Mouse (Mus musculus) midbrain, embryonic 13.5 days (tissue): ENCODE data around the gene Ripk1. TPM values are rescaled to one million over a fixed set of nuclear protein-coding genes. Genes with fewer than 3 reads are reported as not detected.
A peak's percentile ranks its signal among the peaks of the same experiment; 100 is the strongest.
"Not testable (repeated sequence)": the region's sequence is repeated elsewhere in the genome, so short reads cannot be mapped to it uniquely, and the experiment has no call there.

Experiments
- ATAC-seq: fragments of 200-750 bp; cut with Nextera tagmentation; 2 replicates; pipeline ENCODE4 v1.8.0; 2017; ENCODE audit warnings: mild to moderate bottlenecking, moderate TSS enrichment, moderate library complexity
- H3K27ac ChIP-seq: fragments of 300-500 bp; sonication (generic); 2 replicates; pipeline ENCODE4 v1.5.1; 2015; ENCODE audit warnings: inconsistent platforms, mild to moderate bottlenecking, moderate library complexity
- H3K27me3 ChIP-seq: fragments of 300-500 bp; sonication (generic); 2 replicates; pipeline ENCODE4 v1.6.1; 2015; ENCODE audit warnings: mild to moderate bottlenecking, inconsistent platforms
- H3K36me3 ChIP-seq: fragments of 300-500 bp; sonication (generic); 2 replicates; pipeline ENCODE4 v1.6.1; 2015; ENCODE audit warnings: mild to moderate bottlenecking, inconsistent platforms
- H3K4me1 ChIP-seq: fragments of 300-500 bp; sonication (generic); replicated peaks from 2 replicates; pipeline ENCODE4 v1.6.1; 2015; ENCODE audit warnings: inconsistent platforms
- H3K4me2 ChIP-seq: fragments of 300-500 bp; sonication (generic); replicated peaks from 2 replicates; pipeline ENCODE4 v1.6.1; 2015; ENCODE audit warnings: moderate library complexity, mild to moderate bottlenecking, inconsistent platforms
- H3K4me3 ChIP-seq: fragments of 300-500 bp; sonication (generic); replicated peaks from 2 replicates; pipeline ENCODE4 v1.5.1; 2015; ENCODE audit warnings: mild to moderate bottlenecking, inconsistent platforms
- H3K9ac ChIP-seq: fragments of 300-500 bp; sonication (generic); replicated peaks from 2 replicates; pipeline ENCODE4 v1.6.1; 2015; ENCODE audit warnings: mild to moderate bottlenecking, inconsistent platforms
- H3K9me3 ChIP-seq: fragments of 300-500 bp; sonication (generic); 2 replicates; pipeline ENCODE4 v1.6.1; 2016; ENCODE audit warnings: mild to moderate bottlenecking, inconsistent platforms
- WGBS: fragments of 180-500 bp; shearing (Covaris S2); methylation state at CpG from one replicate; pipeline ENCODE4 v1.1.7; 2015; 5-methylcytosine and 5-hydroxymethylcytosine counted together
- polyA plus RNA-seq: library from polyadenylated mRNA; unstranded; fragments of >200 nt; fragmentation: Nextera tagmentation; extraction: Ambion mirVana; gene quantifications from 2 replicates; pipeline ENCODE4 v1.2.1, GENCODE M21; 2015

Gene Ripk1
- polyA plus RNA-seq, 1 experiment from 2014 or later, result 6.4 TPM

DNA sequence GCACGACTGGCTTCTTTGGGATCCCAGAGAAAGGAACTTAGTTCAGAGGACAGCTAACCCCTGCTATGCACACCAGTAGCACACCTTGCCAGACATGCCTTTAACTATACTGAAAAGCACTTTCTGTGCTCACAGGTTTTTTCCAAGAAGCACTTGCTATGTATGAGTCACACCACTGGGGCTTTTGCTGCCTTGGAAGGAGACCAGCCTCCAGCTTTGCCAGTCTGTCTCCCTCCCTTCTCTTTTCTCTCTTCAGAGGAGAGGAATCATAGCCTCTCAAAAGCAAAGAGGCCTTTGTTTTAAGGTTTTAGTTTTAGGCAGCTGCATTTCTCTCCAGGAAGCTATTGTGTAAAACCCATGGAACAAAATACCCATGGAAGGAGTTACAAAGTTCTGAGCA, 64.2 kb downstream of the Ripk1 start:
- no peak overlapping the region for H3K9ac ChIP-seq
- peaks cover 11% of the 10 kb centered on the region; the same call in 1 of the 2 replicates for H3K36me3 ChIP-seq
- H3K4me1 ChIP-seq, result peaks cover 15% of the 10 kb centered on the region; the same call in 1 of the 2 replicates
- H3K4me3 ChIP-seq, result no peak overlapping the region
- no peak for ATAC-seq
- 30% methylated on average over 1 of the region's 1 CpGs for WGBS
- H3K27me3 ChIP-seq, result no peaks in the 10 kb centered on the region
- H3K27ac ChIP-seq, result no peak overlapping the region
- H3K9me3 ChIP-seq, result no peaks in the 10 kb centered on the region
- no peak overlapping the region for H3K4me2 ChIP-seq

DNA sequence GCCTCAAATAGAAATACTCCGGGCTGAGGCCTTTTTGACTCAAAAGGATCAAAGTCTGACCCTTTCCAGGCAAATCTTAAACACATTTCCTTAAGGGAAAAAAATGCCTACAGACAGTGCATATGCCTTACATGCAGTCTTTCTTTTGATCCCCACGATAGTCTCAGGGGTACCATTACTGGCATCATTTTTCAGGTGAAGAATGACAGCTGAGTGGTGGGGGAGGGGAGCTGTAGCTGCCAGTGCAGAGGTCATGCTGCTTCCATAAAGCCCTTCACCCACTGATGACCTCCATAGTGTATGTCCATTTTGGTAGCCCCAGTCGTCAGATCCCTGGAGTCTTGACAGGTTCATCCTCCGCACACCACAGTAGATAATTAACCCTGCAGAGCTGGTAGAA, 68.1 kb downstream of the Ripk1 start:
- Histone ChIP-seq H3K9ac (no peak overlapping the region), H3K4me2 (no peak overlapping the region), H3K27me3 (no peaks in the 10 kb centered on the region), H3K9me3 (no peaks in the 10 kb centered on the region), H3K4me1 (peaks cover 38% of the 10 kb centered on the region), H3K4me3 (no peak overlapping the region), H3K36me3 (peaks cover 11% of the 10 kb centered on the region), H3K27ac (no peak overlapping the region)
- no peak for ATAC-seq
- 69% methylated on average over 4 of the region's 4 CpGs for WGBS

DNA sequence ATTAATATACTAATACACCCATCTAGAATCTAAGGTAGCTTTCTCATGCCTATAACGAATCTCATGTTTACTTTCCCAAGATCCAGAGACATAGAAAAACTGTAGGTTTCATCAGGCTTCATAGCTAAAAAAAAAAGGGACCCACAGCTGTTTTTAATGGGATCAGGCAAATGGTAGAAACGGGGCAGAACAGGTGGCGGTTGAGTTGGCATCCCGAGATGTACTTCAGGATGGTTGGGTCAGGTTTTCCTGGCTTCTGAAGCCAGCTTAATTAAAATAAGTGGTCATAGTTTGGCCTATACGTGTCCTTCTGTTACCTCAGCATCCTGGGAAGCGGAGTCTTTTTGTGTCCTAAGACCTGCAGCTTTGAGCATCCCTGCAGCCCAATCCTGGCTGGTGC, 69.7 kb downstream of the Ripk1 start:
- Histone ChIP-seq H3K4me1 (peaks cover 50% of the 10 kb centered on the region), H3K27ac (no peak overlapping the region), H3K27me3 (no peaks in the 10 kb centered on the region), H3K9ac (no peak overlapping the region), H3K36me3 (peaks cover 19% of the 10 kb centered on the region), H3K4me3 (no peak overlapping the region), H3K9me3 (no peaks in the 10 kb centered on the region), H3K4me2 (no peak overlapping the region)
- ATAC-seq, result no peak
- WGBS, result 87% methylated on average over 6 of the region's 6 CpGs

DNA sequence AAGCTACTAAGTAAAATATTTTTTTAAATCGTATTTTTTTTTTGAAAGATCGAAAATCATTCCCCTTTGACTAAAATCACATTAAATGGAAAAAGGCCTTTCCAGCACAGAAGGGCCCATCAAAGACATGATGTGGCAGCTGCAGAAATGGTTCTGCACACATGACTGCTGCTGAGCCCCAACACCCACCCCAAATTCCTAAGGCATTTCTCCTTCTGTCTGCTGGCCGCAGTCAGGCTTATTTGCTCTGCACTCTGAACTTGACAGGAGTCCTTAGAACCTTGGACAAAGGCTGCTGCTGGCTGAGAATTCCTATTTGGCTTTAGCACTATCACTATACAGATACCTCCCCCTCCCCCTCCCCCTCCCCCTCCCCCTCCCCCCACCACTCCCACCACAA, 70.7 kb downstream of the Ripk1 start:
- Histone ChIP-seq H3K27me3 (no peaks in the 10 kb centered on the region), H3K36me3 (peaks cover 19% of the 10 kb centered on the region), H3K9me3 (no peaks in the 10 kb centered on the region), H3K9ac (no peak overlapping the region), H3K4me1 (peaks cover 54% of the 10 kb centered on the region), H3K4me2 (no peak overlapping the region), H3K27ac (no peak overlapping the region), H3K4me3 (no peak overlapping the region)
- 41% methylated on average over 3 of the region's 3 CpGs for WGBS
- no peak for ATAC-seq

DNA sequence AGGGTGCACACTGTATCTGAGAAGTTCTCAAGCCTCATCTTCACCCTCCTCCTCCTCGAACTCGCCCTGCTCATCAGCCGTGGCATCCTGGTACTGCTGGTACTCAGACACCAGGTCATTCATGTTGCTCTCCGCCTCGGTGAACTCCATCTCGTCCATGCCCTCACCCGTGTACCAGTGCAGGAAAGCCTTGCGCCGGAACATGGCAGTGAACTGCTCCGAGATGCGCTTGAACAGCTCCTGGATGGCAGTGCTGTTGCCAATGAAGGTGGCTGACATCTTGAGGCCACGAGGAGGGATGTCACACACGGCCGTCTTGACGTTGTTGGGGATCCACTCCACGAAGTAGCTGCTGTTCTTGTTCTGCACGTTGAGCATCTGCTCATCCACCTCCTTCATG, 72.3 kb downstream of the Ripk1 start:
- Histone ChIP-seq H3K4me1 (peaks cover 58% of the 10 kb centered on the region), H3K36me3 (peaks cover 19% of the 10 kb centered on the region)
- not testable (repeated sequence) for H3K4me3 ChIP-seq, H3K27me3 ChIP-seq, H3K9ac ChIP-seq, ATAC-seq, H3K27ac ChIP-seq, H3K9me3 ChIP-seq, H3K4me2 ChIP-seq
- WGBS, result 95% methylated on average over 9 of the region's 17 CpGs

DNA sequence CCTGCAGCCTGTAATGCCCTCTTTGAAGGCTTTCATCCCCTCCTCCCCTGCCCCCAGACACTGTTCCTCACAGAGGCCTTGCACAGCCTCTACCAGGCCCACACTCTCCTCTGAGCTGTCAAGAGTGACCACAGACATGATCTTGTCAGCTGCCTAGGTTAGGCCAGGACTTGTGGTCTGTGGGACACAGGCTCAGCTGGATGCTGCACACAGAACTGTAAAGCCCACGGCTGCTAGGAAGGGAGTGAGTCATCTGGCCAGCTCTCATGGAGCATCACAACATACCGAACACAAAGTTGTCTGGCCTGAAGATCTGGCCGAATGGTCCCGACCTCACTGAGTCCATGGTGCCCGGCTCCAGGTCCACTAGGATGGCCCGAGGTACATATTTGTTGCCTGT, 73.7 kb downstream of the Ripk1 start:
- Histone ChIP-seq H3K4me1 (peaks cover 50% of the 10 kb centered on the region), H3K36me3 (peaks cover 19% of the 10 kb centered on the region), H3K4me2 (peak overlapping the region; percentile 65), H3K9ac (peak overlapping the region; percentile 95), H3K27ac (peak overlapping the region; percentile 95), H3K4me3 (peak overlapping the region; percentile 93)
- 57% methylated on average over 6 of the region's 6 CpGs for WGBS
- not testable (repeated sequence) for H3K9me3 ChIP-seq, ATAC-seq, H3K27me3 ChIP-seq

DNA sequence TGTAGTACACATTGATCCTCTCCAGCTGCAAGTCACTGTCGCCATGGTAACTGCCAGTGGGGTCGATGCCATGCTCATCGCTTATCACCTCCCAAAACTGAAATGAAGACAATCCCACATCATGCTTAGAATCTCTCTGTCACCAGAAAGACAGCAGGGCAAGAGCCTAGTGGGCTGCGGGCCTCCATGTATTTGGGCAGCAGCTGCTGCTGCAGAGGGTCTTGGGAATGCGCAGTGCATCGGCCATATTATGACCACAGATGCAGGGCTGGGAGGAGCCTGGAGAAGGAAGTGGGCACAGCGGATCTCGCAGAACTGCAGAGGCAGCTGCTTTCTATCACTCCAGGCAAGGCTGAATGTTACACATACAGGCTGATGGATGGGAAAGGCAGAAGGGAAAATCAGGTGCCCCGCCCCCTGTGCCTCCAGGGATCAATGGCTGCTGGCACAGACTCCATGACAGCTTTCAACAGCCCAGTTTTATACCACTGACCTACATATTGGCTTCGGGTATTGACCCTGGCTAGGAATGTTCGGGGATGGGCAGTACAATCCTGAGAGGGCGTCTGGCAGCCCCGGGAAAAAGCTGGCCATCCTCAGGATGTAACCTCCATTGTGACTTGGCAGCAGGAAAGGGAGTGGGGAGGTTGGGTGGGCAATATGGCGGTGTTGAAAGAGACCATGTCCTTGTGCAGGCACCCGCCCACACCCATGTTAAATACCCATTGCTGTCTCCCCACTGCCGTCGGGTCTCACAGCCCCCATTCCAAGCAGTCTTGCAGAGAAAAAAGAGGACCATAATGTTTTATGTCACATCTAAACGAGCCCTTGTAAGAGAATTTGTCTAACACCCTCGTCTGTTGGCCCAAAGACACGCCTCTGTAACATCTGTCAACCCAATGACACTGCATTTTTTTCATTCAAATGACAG, 74.7 kb downstream of the Ripk1 start:
- H3K4me2 ChIP-seq, result peak overlapping the region; percentile 65
- 29% methylated on average over 20 of the region's 20 CpGs for WGBS
- ATAC-seq, result peak; percentile 73

DNA sequence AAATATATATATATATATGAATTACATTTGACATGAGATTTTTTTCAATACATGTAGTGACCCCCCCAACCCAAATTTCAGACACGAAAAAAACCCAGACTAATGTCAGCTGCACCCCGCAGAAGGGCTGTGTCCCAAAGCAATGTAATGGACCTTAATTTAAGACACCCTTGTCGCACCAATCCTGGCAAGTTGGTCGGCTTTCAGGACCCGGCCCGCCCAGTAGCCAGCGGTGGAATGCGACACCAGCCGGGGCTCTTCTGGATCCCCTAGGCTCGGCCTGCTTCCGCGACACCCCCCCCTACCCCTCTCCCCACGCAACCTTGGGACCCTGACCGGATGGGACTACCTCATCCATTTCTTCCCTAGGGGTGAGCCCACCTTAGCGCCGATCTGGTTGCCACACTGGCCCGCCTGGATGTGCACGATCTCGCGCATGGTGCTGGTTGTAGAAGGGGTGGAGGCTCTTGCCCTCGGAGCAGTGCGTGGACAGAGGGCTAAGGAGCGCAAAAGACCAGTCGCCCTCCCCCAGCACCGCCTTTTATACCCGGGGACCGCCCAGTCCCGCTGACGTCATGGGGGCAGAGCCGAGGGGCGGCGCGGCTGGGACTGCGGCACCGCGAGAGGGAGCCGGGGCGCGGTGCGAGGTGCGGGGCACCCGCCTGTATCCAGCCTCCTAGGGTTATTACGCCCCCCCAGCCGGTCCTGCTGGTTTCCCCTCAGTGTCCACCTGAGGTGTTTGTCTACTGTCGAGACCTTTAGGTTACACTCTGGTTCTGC, 75.5 kb downstream of the Ripk1 start, which contains the start of gene Tubb2a:
Gene Tubb2a (minus strand): TSS at position 516 of the 780 bp plus-strand sequence.
- 2% methylated on average over 45 of the region's 45 CpGs for WGBS
- Histone ChIP-seq H3K9me3 (no peaks in the 10 kb centered on the region), H3K36me3 (peaks cover 19% of the 10 kb centered on the region), H3K4me2 (peak within 1 kb of the TSS; percentile 65), H3K27ac (peak within 1 kb of the TSS; percentile 95), H3K4me3 (peak within 1 kb of the TSS; percentile 93), H3K27me3 (no peaks in the 10 kb centered on the region), H3K4me1 (peaks cover 40% of the 10 kb centered on the region), H3K9ac (peak within 1 kb of the TSS; percentile 95)
- peak; percentile 92 for ATAC-seq

More for the DNA sequence above, 74.7 kb downstream of the Ripk1 start:
- Histone ChIP-seq H3K36me3 (peaks cover 19% of the 10 kb centered on the region), H3K27me3 (no peaks in the 10 kb centered on the region), H3K4me3 (peak overlapping the region; percentile 93), H3K27ac (peak overlapping the region; percentile 95), H3K9ac (peak overlapping the region; percentile 95), H3K9me3 (no peaks in the 10 kb centered on the region), H3K4me1 (peaks cover 45% of the 10 kb centered on the region)

DNA sequence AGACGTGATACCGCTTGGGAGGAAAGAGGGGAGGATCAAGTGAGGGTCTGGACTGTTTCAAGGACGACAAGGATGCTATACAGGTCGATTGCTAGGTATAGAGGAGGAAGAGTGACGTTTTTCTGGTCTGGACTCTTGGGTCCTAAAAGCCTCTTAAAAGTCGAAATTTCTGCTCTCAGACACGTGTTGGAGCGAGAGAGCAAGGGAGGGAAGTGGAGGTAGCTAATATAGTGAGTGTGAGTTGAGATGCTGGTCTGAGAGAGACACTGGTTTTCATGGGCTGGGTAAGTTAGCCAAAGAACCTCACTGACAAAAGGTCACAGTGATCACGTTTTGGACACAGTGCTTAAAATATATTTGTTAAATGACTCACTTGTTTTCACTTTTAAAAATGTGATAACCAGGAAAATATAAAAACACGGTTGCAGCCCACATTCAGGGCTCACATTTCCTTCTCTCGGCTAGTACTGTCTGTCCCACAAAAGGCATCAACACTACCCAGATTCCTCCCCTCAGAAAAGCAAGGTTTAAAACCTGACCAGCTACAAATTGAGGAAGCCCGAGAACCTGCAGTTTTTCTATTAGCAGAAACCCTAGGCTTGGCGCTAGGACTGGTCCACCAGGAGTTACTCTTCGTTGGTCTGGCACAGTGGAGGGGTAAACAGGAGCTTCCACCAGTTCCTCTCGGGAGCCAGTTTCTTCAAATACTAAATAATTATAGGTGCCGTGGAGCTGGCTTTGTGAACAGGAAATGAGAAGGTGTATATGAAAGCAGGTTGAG, 76.5 kb downstream of the Ripk1 start:
- no peaks in the 10 kb centered on the region for H3K9me3 ChIP-seq
- H3K27ac ChIP-seq, result peak overlapping the region; percentile 95
- H3K27me3 ChIP-seq, result no peaks in the 10 kb centered on the region
- peak overlapping the region; percentile 95; the same call in 1 of the 2 replicates for H3K9ac ChIP-seq
- peak; percentile 24; the same call in 1 of the 2 replicates for ATAC-seq
- H3K4me2 ChIP-seq, result peak overlapping the region; percentile 65
- peaks cover 32% of the 10 kb centered on the region for H3K4me1 ChIP-seq
- H3K36me3 ChIP-seq, result peaks cover 15% of the 10 kb centered on the region
- H3K4me3 ChIP-seq, result peak overlapping the region; percentile 93
- WGBS, result 46% methylated on average over 16 of the region's 16 CpGs

DNA sequence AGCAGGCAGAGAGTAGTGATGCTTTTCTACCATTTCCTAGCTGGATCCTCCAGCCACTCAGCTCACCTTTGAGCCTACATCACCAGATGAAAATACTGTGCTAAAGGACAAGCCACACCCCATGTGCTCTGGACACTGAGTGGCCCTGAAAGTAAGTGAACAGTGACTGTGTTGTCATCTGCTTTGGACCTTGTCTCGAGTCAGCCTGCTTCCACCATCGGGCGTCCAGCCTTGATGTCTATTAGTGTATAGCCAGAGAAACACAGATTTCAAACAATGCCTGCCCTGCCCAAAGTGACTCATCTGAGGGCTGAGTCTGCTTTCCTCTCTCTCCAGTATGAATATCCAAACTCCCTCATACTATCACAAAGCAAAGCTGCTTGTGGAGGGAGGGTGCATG, 77.6 kb downstream of the Ripk1 start:
- Histone ChIP-seq H3K9me3 (no peaks in the 10 kb centered on the region), H3K27ac (no peak overlapping the region), H3K36me3 (peaks cover 10% of the 10 kb centered on the region), H3K4me3 (no peak overlapping the region), H3K4me1 (peaks cover 27% of the 10 kb centered on the region), H3K27me3 (no peaks in the 10 kb centered on the region), H3K4me2 (no peak overlapping the region), H3K9ac (no peak overlapping the region)
- WGBS, result 84% methylated on average over 3 of the region's 3 CpGs
- ATAC-seq, result no peak

DNA sequence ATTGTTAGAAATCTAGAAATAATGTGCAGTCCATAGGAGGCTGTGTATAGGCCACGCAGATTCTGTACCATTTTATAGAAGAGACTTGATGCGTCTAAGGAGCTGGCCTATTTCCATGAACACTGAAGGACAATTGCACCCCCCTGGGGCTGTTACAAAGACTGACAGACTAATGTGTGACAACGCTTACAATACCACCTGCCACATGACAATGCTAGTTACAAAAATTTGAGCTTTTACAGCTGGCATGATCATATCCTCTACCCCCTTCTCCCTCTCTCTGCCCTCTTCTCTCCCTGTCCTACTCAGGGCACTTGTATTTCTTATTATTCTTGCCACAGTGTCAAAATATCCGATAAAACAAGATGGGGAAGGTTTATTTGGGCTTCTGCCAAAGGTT, 79.8 kb downstream of the Ripk1 start:
- peaks cover 12% of the 10 kb centered on the region for H3K4me1 ChIP-seq
- no peak overlapping the region for H3K9ac ChIP-seq
- 62% methylated on average over 4 of the region's 4 CpGs for WGBS
- no peak overlapping the region for H3K4me2 ChIP-seq
- no peak overlapping the region for H3K4me3 ChIP-seq
- ATAC-seq, result no peak
- no peaks in the 10 kb centered on the region for H3K36me3 ChIP-seq
- H3K27me3 ChIP-seq, result no peaks in the 10 kb centered on the region
- H3K9me3 ChIP-seq, result no peaks in the 10 kb centered on the region
- no peak overlapping the region for H3K27ac ChIP-seq
